Mouse (Mus musculus) myocyte (in vitro differentiated cells): ENCODE data around the gene Itih5.

Experiments used
- CEBPB ChIP-seq: IDR thresholded peaks from 2 replicates; pipeline ENCODE4 v1.6.1; 2011; ENCODE audit warnings: mild to moderate bottlenecking, moderate library complexity; ENCODE audit not compliant: poor library complexity, insufficient read depth, severe bottlenecking
- E2F4 ChIP-seq: IDR thresholded peaks from one replicate; pipeline ENCODE4 v1.6.1; 2011; ENCODE audit warnings: mild to moderate bottlenecking, control low read depth, moderate library complexity; ENCODE audit not compliant: insufficient read depth
- MAX ChIP-seq: IDR thresholded peaks from one replicate; pipeline ENCODE4 v1.6.1; 2011; ENCODE audit warnings: low read depth, mild to moderate bottlenecking, control low read depth
- POLR2A ChIP-seq: IDR thresholded peaks from one replicate; pipeline ENCODE4 v1.6.1; 2011; ENCODE audit warnings: low read depth, mild to moderate bottlenecking, control low read depth, moderate library complexity; ENCODE audit not compliant: insufficient read length
- TCF12 ChIP-seq: IDR thresholded peaks from one replicate; pipeline ENCODE4 v1.6.1; 2011; ENCODE audit warnings: mild to moderate bottlenecking, control low read depth; ENCODE audit not compliant: poor library complexity, insufficient read depth, severe bottlenecking
- TCF3 ChIP-seq: IDR thresholded peaks from one replicate; pipeline ENCODE4 v1.6.1; 2011; ENCODE audit warnings: low read depth, control low read depth; ENCODE audit not compliant: insufficient read length
- USF1 ChIP-seq: IDR thresholded peaks from one replicate; pipeline ENCODE4 v1.6.1; 2011; ENCODE audit warnings: low read depth, mild to moderate bottlenecking, control low read depth, moderate library complexity

DNA sequence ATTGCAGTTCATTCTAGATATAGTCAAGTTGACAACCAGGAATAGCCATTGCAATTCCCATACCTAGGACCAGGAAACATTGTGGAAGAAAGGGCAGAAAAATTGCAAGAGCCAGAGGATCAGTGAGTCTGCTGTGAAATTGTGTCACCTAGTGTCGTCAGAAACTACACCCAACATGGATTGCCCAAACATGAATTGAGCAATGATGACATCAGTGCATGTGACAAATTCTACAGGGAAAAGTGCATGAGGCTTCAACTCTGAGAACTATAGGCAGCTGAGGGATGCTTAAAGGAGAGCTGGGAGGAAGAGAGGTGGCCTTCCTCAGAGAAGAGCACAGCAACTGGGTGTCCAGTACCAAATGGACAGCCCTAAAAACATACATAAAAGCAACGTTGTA is 16.1 kb upstream of the Itih5 start:
- TF ChIP-seq POLR2A (no peak), E2F4 (no peak), TCF3 (no peak), MAX (no peak), TCF12 (no peak), CEBPB (no peak), USF1 (no peak)
